ENCODE assay signal across 15 mouse cellular contexts in genomic region chr12:26180846-26181245, GRCm38 (mm10).
DNase-seq lines count a peak whose midpoint lies in the region; ATAC-seq and TF ChIP-seq lines count a peak whose summit lies in the region.
"Had no signal": no experiment of that assay in that cellular context is flagged by ENCODE, and none has a peak within 500 bp of the region (broad histone marks: within the 10 kb centered on the region; RNA-seq: fewer than 3 reads in every experiment).

No protein-coding gene starts in this region.

- H3K4me2 ChIP-seq in hindbrain, postnatal 0 days (ENCODE audit: low read depth, low read length) = no peak overlapping the region
- no peak overlapping the region for H3K4me2 ChIP-seq in hindbrain, embryonic 13.5 days
- H3K4me2 ChIP-seq: heart, embryonic 13.5 days had no signal

- no peaks in the 10 kb centered on the region for H3K36me3 ChIP-seq in hindbrain, postnatal 0 days (ENCODE audit: insufficient read depth, low read length)
- no peaks in the 10 kb centered on the region for H3K36me3 ChIP-seq in hindbrain, embryonic 13.5 days
- H3K36me3 ChIP-seq: heart, embryonic 13.5 days had no signal

- WGBS in hindbrain, postnatal 0 days = 50% methylated on average over 7 of the region's 7 CpGs
- 58% methylated on average over 7 of the region's 7 CpGs for WGBS in hindbrain, embryonic 13.5 days

- TF ChIP-seq POLR2A in brain, embryonic 14.5 days (IDR thresholded peaks at IDR 0.05; ENCODE audit: borderline replicate concordance, extremely low read depth, insufficient read depth, insufficient read length, poor library complexity, severe bottlenecking) = no peak

- H3K27ac ChIP-seq in hindbrain, postnatal 0 days = no peak overlapping the region
- no peak overlapping the region for H3K27ac ChIP-seq in hindbrain, embryonic 13.5 days
- H3K27ac ChIP-seq: heart, embryonic 13.5 days; macrophage; stomach, postnatal 0 days had no signal

- intact Hi-C loops in left cerebral cortex, postnatal 14 days (cut with DNase I) = no loop called here

- no peaks in the 10 kb centered on the region for H3K27me3 ChIP-seq in hindbrain, postnatal 0 days (ENCODE audit: insufficient read depth, low read length)
- no peaks in the 10 kb centered on the region for H3K27me3 ChIP-seq in hindbrain, embryonic 13.5 days

- no peak overlapping the region for H3K9ac ChIP-seq in hindbrain, postnatal 0 days (replicated peaks; ENCODE audit: low read length)
- H3K9ac ChIP-seq in hindbrain, embryonic 13.5 days = no peak overlapping the region
- H3K9ac ChIP-seq: heart, embryonic 13.5 days had no signal

- no peak overlapping the region for H3K4me3 ChIP-seq in hindbrain, postnatal 0 days (ENCODE audit: low read length)
- H3K4me3 ChIP-seq in hindbrain, embryonic 13.5 days = no peak overlapping the region
- H3K4me3 ChIP-seq: heart, embryonic 13.5 days had no signal

- no peak for TF ChIP-seq CTCF in hindbrain, postnatal 0 days (IDR thresholded peaks at IDR 0.05; ENCODE audit: low read depth)
- no peak for TF ChIP-seq CTCF in brain, embryonic 14.5 days (IDR thresholded peaks at IDR 0.05; ENCODE audit: borderline replicate concordance, extremely low read depth, insufficient read depth, insufficient read length)

- no peaks in the 10 kb centered on the region for H3K4me1 ChIP-seq in hindbrain, postnatal 0 days (ENCODE audit: insufficient read depth, low read length)
- no peaks in the 10 kb centered on the region for H3K4me1 ChIP-seq in hindbrain, embryonic 13.5 days (replicated peaks)

- DNase-seq in hindbrain, postnatal 0 days (ENCODE audit: low spot score) = peak; percentile 12
- DNase-seq in brain, embryonic 14.5 days (ENCODE audit: low read depth) = peak; percentile 30
- peak; percentile 34 to 49 for DNase-seq in left cerebral cortex, postnatal 14 days (ENCODE audit: low spot score in 2 of 2)
- DNase-seq in right cerebral cortex, postnatal 36 days (ENCODE audit: low spot score in 2 of 2) = peak; percentile 47 to 53
- no peak for DNase-seq in embryo, embryonic 10.5 days (ENCODE audit: low spot score)
- no peak for DNase-seq in adrenal gland, postnatal 36 days
- DNase-seq in spleen, postnatal 36 days (ENCODE audit: low spot score in 2 of 2) = no peak
- DNase-seq: adrenal gland, adult 8-10 months; cerebellum, adult 9-11 months; lung, adult 2 months; midbrain, embryonic 14.5 days had no signal

- ATAC-seq in hindbrain, postnatal 0 days = no peak
- ATAC-seq in hindbrain, embryonic 13.5 days (ENCODE audit: low FRiP score) = no peak

- no peaks in the 10 kb centered on the region for H3K9me3 ChIP-seq in hindbrain, postnatal 0 days (ENCODE audit: low read length)
- no peaks in the 10 kb centered on the region for H3K9me3 ChIP-seq in hindbrain, embryonic 13.5 days
- H3K9me3 ChIP-seq: heart, embryonic 13.5 days had no signal

Comparison
In these comparisons a context has a peak if more than half of its experiments do, and no peak if none do; other contexts are left out.
1. DNase-seq: peak in hindbrain, postnatal 0 days (single experiment), brain, embryonic 14.5 days (single experiment), left cerebral cortex, postnatal 14 days (2 of 2) and right cerebral cortex, postnatal 36 days (2 of 2); none in embryo, embryonic 10.5 days (single experiment), adrenal gland, postnatal 36 days (0 of 2) and spleen, postnatal 36 days (0 of 2).